Mouse (Mus musculus): ENCODE results near the gene Cpa2. TPM values are rescaled to one million over a fixed set of nuclear protein-coding genes. Genes with fewer than 3 reads are reported as not detected.

The Cpa2 gene
- total RNA-seq, 4 experiments from 2014 or later: 0.31 TPM; not detected in 3

DNA sequence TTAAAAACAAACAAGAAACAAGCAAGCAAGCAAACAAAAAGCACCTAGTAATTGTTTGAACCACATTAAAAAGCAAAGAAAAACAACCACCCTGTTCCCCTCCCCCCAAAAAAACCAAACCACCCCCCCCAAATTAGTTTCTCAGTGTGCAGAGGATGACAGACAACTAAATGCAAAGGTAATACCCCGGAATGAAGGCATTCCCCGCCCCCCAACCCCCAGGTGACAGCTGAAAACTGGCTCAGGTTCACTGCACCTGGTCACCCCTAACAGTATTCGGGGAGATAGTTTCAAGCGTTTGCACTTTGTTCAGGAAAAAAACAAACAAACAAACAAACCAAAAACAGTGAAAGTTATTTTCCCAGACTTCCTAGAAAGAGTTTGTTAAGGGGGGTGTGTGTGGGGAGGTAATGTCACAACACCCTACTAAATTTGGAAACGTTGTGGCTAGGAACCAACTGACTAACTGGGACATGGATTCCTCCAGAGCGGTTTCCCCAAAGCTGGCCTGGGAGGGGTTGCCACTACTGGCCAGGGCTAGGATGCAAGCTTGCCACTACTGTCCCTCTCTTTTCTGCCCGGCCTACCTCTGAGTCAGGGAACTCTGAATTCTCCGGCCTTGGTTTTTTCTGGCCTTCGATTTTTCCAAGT, 6.4 kb downstream of the Cpa2 start:
- peak; percentile 64 for DNase-seq (ENCODE audit: low spot score)

DNA sequence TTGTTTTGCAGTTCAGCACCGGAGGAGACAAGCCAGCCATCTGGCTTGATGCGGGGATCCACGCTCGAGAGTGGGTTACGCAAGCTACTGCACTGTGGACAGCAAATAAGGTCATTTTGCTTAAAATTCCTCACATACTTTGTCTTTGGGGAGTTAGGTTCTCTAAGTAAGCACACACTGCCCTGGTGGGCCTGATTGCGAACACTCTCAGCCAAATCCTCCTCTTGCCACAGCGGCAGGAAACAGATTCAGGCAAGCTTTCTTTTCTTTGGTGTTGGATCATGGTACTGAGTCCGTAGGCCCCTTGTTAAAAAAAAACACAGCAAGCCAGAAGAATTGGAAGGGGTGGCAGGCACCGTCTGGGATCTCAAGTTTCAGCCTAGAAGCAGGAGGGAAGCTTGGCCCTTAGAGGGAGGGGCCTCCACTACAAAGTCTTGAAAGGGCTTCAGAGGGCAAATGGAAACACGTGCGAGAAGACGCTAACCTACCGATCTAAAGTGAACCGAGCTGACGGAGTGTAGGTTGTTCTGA, 7.9 kb downstream of the Cpa2 start:
- peak; percentile 13 for DNase-seq (ENCODE audit: low spot score)

DNA sequence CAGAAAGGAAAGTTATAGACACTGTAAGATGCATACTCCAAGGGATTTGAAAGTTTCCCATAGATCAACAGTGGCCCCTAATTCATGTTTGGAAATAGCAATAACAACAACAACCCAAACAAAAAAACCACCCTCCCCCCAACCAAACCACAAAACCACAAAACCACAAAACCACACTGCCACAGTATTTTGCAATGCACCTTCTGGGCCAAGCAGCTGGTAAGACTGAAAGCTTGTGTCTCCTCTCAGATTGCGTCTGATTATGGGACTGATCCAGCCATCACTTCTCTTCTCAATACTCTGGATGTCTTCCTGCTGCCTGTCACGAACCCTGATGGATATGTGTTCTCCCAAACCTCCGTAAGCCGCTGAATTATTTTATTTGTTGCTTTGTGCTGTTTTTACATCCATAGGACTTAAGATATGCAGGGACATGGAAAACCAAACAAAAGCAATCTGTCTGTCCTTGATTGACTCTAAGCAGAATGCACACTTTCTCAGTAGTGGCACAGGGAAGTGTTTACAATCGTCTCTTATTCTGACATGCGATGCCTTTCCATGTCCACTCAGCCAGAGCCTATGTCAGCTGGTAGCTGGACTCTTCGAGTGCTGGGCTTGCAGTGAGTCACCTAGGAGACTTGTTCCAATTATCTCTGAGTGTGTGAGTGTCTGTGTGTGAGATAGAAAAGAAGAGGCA, 9.3 kb downstream of the Cpa2 start:
- DNase-seq (ENCODE audit: low spot score): no peak

DNA sequence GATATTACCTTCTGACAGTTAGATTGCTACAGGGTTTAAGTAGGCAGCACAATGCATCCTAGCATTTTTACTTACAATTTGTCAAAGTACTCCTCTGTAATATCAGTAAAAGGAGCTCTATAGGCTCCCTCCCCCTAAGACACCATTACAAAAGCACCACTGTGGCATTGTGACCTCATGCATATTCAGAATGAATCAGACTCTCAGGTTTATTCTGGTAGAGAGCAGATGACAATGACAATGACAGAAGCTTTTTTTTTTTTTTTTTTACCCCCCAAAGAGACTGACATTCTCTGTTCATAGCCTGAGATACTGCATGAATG, 9.8 kb downstream of the Cpa2 start:
- no peak for DNase-seq (ENCODE audit: low spot score)

DNA sequence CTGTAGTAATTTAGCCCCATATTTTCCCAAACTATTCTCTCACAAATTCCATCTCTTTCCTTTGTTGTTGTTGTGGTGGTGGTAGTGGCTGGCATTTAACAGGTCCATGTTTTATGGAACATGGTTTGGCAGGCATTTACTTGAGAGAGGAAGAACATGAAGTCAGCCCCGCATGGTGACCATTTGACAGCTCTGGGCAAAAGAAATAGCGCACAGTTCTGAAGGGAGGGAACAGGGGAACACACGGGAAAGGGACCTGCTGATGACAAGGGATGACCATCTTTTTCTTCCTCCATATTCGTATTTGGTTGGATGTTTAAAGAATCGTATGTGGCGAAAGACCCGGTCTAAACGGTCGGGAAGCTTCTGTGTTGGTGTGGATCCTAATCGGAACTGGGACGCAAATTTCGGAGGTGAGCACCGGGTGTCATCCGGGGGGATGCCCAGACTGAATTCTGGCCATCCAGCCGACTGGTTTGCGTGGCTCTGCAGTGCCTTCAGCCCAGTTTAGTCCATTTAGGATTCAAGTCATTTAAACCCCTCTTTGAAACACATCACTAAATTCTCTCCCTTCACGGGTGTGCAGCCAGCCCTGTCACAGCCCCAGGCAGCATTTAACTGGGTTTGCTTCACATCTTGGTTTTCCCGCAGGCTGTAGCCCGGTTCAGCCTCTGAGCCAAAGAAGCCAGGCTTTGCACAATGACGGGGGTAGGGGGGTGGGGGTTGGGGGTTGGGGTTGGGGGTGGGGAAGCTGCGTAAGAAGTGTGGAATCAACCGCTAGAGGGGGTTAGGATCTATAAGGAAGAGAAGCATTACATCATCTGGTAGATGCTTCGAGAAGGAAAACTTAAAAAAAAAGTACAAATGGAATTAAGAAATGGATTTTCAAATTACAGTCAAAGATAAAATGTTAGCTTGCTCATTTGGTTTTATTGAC, 10.5 kb downstream of the Cpa2 start:
- no peak for DNase-seq (ENCODE audit: low spot score)

DNA sequence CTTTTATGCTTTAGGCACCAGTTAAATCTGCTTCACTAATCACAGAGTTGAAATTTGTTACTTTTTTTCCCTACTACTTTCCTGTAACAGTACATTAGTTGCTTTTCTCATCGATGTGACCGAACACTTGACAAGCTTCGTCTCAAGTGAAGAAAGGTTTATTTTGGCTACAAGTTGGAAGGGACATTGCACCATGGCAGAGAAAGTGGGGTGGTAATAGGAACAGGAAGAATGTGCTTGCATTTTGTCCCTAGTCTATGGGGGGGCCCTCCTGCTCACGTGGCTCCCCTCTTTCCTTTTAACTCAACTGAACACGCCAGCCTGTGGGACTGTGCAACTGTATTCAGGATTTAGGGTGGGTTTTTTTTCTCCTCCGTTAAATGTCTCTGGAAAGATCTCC, 11.2 kb downstream of the Cpa2 start:
- DNase-seq (ENCODE audit: low spot score): no peak

DNA sequence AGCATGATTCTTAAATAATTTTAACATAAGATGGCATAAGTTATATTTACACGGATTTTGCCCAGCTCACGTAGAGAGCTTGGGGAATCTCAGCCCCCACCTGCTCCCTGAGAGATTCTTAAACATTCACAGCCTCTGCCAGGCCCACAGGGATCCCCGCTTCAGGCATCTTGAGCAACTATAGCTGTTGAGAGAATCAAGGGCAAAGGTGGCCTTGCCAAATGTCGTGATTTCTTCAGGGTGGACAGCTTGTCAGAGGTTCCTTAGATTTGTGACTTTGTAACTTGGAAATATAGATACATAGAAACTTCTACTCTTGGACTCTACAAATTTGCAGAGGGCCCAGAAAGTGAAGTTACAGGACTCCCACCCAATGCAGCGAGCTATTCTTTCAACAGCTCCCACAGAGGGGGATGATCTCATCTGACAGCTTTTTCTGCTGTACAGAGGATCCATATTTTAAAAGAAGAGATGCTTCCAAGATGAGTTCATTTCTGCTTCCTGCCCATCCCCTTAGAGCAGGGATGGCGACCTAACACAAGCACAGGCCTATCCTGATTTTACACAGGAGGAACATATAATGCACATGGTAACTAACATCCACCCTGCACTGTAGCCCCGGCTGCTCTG, 12.1 kb downstream of the Cpa2 start:
- no peak for DNase-seq (ENCODE audit: low spot score)

DNA sequence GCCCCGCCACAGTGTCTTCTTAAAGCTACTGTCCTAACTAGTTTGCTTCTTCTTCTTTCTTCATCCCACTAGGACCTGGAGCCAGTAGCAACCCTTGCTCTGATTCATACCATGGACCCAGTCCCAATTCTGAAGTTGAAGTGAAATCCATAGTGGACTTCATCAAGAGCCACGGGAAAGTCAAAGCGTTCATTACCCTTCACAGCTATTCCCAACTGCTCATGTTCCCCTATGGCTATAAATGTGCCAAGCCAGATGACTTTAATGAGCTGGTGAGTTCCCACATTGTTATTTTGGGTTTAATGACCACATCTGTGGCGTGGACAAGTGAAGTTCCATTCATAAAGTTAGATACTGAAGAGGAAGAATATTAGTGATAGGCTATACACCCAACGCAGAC, 12.7 kb downstream of the Cpa2 start:
- DNase-seq (ENCODE audit: low spot score): no peak

DNA sequence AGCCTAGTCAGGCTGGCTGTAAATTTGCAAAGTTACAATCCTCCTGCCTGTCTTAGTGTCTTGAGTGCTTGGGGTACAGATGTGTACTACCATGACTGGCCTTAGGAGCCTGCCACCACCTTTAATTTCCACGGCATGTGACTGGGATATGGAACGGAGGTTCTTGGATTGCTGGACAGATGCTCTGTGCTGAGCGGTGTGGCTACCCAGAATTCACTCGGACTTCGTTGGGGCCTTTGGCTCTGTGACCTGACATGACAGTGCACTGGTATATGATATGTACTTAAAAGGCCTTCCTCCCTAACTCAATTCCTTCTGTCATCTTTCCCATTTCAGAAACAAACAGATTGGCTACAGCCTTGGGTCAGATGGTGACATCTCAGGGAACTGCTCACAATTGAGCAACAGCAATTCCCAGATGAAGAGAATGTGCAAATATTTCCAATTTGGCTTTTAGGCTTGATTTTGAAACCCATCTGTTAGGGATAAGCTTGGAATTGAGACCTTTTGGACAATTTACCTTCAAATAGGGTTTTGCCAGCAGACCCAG, 13.3 kb downstream of the Cpa2 start:
- DNase-seq (ENCODE audit: low spot score): peak; percentile 41

DNA sequence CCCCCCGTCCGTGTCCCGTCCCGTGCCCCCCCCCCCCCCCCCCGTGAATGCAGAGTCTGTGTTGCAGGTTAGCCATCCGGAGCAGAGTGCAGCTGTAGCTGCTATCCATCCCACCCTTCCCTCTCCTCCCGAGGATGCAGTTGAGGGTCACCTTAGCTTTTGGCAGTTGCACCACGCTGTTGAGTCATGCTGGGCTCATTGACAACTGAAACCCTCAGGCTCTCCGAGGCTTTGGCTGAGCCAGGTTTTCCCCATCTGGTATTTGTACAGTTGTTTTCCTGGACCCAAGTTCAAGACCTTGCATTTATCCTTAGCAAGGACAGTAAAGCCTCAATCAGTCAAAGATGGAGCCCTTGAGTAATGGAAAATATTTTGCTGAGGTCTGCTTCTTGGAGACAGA, 14.7 kb downstream of the Cpa2 start:
- peak; percentile 72 for DNase-seq (ENCODE audit: low spot score)

DNA sequence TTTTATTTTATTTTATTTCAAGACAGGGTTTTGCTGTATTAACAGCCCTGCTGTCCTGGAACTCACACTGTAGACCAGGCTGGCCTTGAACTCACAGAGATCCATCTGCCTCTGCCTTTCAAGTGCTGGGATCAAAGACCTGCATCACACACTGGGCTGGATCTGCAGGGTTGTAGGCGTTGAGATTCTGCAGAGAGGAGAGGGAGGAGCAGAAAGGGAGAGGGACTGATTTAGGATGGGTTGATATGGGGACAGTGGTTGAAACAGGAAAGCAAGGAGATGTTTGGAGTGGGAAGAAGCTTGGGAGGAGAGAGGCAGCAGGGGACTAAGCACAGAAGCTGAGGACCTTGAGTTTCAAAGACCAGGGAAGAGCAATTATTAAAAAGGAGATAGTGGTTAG, 18.3 kb downstream of the Cpa2 start:
- no peak for DNase-seq (ENCODE audit: low spot score)

DNA sequence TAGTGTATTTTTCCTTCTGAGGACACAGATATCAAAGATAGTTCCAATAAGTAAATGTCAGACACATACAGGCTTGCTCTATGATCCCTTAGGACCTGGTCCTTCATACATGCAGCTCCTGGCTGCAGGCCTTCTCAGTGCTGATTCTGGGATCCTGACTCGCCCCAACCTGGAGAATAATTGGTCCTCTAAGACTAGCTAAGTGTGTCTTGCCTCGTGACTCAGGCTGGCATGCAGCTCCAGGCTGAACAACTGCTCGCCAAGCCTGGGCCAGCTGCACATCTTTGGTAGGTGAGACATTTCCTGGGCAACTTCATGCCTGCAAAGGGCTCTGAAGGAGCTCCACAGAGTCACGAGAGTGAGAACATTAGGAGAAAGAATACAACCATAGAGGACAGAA, 20.8 kb downstream of the Cpa2 start:
- DNase-seq (ENCODE audit: low spot score): no peak

DNA sequence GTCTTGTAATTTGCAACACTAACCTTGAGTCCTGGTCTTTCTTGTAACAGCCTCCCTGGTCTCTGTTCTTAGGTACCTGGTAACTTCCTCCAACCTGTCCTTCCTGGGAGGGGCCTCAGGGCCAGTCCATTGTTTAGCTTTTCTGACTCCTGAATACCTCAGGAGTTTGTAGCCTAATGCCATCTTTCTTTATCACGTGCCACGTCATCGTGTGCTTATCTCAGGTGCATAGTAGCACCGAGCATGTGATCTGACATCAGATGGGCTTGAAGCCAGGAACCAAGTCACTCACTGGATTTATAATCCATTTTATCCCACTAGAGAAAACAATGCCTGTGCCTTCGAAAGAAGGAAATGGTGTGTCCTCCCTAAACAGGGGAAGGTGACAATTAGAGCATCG, 22.2 kb downstream of the Cpa2 start:
- no peak for DNase-seq (ENCODE audit: low spot score)

DNA sequence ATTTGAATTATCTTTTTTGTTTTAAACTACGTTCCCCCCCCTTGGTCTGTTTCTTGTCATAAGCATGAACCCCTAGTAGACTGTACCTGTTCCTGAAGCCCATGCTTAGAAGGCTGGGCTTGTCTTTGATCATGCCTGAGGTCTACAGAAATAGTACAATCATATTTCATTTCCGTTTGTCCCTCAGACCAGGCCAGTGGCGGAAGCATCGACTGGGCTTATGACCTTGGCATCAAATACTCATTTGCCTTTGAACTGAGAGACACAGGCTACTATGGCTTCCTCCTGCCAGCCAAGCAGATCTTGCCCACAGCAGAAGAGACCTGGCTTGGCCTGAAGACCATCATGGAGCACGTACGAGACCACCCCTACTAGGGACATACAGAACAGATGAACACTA, 22.7 kb downstream of the Cpa2 start:
- DNase-seq (ENCODE audit: low spot score): no peak

DNA sequence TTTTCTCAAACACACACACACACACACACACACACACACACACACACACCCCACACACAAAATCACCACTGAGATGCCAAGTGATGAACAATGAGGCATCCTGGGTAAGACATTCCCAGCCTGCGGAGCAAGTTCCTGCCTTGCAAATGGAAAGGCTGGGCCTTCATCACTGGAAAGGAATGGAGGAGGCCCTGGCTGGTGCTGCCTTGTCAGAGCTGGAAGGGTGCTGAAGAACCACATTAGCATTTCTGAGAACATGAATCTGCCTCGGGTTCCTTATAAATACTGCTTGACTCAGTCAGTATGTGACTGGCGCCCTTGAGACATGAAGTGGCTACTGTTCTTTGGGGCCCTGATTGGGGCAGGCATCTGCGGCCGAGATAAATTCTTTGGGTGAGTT, 26.7 kb downstream of the Cpa2 start, which contains the start of gene Cpa4:
Cpa4 (plus strand) TSS at position 301 of the 400 bp plus-strand sequence.
- no peak for DNase-seq (ENCODE audit: low spot score)

DNA sequence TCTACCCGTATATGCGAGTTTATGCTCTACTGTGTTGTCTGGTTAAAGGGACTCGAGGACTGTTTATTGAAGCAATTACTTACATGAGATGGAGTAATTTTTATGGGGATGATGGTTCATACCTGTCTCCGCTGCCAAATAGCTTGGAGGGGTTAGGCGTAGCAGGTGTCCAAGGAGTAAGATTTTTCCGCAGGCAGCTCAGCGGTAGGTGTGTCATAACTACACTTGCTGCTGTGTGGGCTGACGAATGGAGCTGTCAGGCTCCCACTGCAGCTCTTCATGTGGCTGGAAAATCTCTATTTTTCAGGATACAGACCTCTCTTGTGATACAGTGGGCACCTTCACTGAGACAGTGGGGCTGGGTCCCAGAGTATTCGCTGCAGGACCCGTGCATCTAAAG, 27.9 kb downstream of the Cpa2 start:
- no peak for DNase-seq (ENCODE audit: low spot score)

DNA sequence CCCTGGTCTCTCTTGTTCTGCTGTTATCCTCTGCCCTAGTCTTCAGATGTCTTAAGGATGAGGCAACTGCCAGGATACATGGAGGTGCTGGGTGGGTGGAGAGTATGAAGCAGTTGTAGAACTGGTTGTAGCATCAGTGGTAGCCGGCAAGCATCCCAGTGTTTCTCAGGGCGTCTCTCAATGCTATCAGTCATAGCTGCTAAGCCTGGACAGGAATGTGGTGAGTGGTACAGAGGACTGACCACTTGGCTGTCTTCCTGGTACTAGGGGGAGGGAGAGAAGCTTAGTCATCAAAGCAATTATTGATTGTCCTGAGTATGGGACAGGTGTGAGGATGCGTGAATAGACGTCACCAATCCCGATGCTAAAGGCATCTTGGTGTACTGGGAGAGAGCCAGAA, 28.6 kb downstream of the Cpa2 start:
- no peak for DNase-seq (ENCODE audit: low spot score)

DNA sequence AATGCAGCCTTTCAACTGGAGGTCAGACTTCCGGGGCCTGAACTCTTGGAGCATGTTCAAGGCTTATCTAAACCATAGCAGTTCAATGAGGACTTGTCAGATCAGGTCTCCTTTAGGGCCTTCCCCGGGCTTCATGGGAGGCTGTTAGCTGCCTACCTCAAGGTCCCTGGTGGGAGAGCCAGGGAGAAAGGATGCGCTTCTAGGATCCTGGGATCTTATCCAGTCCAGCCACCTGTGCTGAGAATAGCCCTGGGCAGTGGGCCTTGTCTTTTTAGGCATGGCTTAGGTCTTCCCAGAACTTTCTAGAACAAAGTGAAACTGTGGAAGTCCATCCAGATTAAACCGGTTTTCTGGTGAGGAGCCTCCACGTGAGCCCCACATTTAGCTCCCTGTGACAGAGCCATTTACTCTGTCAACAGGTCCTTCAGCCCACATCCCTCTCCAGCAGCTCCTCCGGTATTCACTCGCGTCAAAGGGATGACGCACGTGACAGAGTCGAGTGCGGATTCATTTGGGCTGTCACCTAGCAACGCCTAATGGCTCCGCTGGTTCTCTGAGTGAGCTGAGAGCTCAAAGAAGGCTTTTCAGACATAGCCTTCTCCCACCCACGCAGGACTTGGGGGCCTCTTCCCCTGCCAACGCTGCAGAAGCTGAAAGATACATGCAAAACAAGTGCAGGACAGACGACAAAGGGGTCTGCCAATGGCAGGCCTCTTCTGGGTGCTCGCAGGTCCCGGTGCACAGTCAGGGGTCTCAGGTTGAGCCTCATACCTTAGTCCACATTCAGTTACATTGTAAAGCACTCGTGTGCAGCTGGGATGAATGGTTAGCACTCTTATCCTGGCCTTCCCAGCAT, 31.3 kb downstream of the Cpa2 start:
- DNase-seq (ENCODE audit: low spot score): peak; percentile 45

DNA sequence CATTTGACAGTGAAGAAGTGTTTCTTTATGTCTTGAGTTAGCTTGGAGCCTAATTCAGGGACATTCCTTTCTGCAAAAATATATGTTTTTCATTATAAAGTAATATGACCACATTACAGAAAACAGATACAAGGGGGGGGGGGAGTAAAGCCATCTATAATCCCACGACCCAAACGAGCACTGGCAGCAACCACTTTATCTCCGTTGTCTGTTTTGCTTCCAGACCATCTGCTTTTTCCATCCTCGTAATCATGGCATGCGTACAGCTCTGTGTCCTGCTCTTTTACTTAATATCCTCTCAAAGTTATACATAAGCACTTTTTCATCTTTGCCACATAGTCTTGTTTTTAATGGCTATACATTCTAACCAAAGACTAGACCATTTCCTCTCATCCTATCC, 32.0 kb downstream of the Cpa2 start:
- no peak for DNase-seq (ENCODE audit: low spot score)

DNA sequence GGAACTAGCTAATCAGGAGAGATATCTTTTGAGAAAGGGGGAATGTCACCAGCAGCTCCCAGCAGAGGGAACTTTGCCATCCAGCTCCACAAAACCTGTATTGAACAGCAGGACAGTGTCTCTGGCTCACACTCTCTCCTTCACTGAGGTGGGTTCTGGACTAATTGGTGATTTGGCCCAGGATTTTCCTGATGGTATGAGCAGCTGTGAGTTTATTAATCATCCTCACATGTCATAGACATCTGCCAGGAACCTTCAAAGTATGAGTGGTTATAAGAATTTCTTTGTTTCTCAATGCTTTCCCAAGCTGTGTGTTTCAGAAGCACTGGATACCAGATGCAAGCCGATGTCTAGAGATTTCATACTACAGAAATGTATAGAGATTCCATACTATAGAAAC, 33.6 kb downstream of the Cpa2 start:
- DNase-seq (ENCODE audit: low spot score): no peak

Data from heart, adult 8-10 months (tissue).